Mouse (Mus musculus) hindbrain, embryonic 11.5 days (tissue): ENCODE data around the gene Txnip. TPM values are rescaled to one million over a fixed set of nuclear protein-coding genes. Genes with fewer than 3 reads are reported as not detected.
A peak's percentile ranks its signal among the peaks of the same experiment; 100 is the strongest.
"Not testable (repeated sequence)": the region's sequence is repeated elsewhere in the genome, so short reads cannot be mapped to it uniquely, and the experiment has no call there.

ENCODE experiments used
- ATAC-seq: fragments of 200-750 bp; cut with Nextera tagmentation; 2 replicates; pipeline ENCODE4 v1.8.0; 2017; ENCODE audit warnings: mild to moderate bottlenecking, moderate TSS enrichment, moderate library complexity; ENCODE audit not compliant: low FRiP score
- DNase-seq: peaks from one replicate; pipeline ENCODE4 v3.0.0-alpha.2; 2015; ENCODE audit warnings: low spot score
- H3K27ac ChIP-seq: fragments of 300-500 bp; sonication (generic); 2 replicates; pipeline ENCODE4 v1.5.1; 2014; ENCODE audit warnings: mild to moderate bottlenecking, low read depth, low read length
- H3K27me3 ChIP-seq: fragments of 300-500 bp; sonication (generic); 2 replicates; pipeline ENCODE4 v1.6.1; 2014; ENCODE audit warnings: mild to moderate bottlenecking, low read length, moderate library complexity, mixed read lengths; ENCODE audit not compliant: control insufficient read depth, insufficient read depth
- H3K36me3 ChIP-seq: fragments of 300-500 bp; sonication (generic); 2 replicates; pipeline ENCODE4 v1.6.1; 2014; ENCODE audit warnings: mild to moderate bottlenecking, low read length, moderate library complexity, mixed read lengths; ENCODE audit not compliant: control insufficient read depth, insufficient read depth
- H3K4me1 ChIP-seq: fragments of 300-500 bp; sonication (generic); replicated peaks from 2 replicates; pipeline ENCODE4 v1.6.1; 2014; ENCODE audit warnings: low read length, mixed read lengths; ENCODE audit not compliant: control insufficient read depth, insufficient read depth
- H3K4me2 ChIP-seq: fragments of 300-500 bp; sonication (generic); replicated peaks from 2 replicates; pipeline ENCODE4 v1.6.1; 2014; ENCODE audit warnings: mild to moderate bottlenecking, low read depth, low read length
- H3K4me3 ChIP-seq: fragments of 300-500 bp; sonication (generic); 2 replicates; pipeline ENCODE4 v1.5.1; 2014; ENCODE audit warnings: low read depth, low read length
- H3K9ac ChIP-seq: fragments of 300-500 bp; sonication (generic); 2 replicates; pipeline ENCODE4 v1.6.1; 2014; ENCODE audit warnings: low read depth, low read length
- H3K9me3 ChIP-seq: fragments of 300-500 bp; sonication (generic); 2 replicates; pipeline ENCODE4 v1.6.1; 2016; ENCODE audit warnings: low read length; ENCODE audit not compliant: control insufficient read depth
- WGBS: fragments of 180-500 bp; shearing (Covaris S2); extraction: QIAGEN DNeasy Blood & Tissue Kit; methylation state at CpG from one replicate; pipeline ENCODE4 v1.1.7; 2014; 5-methylcytosine and 5-hydroxymethylcytosine counted together
- polyA plus RNA-seq: library from polyadenylated mRNA; unstranded; fragments of >200 nt; fragmentation: Nextera tagmentation; extraction: Ambion mirVana; gene quantifications from 2 replicates; pipeline ENCODE4 v1.2.1, GENCODE M21; 2014

The Txnip gene
- polyA plus RNA-seq, result 48.9 and 53.4 TPM in 2 replicates

GRCm38 (mm10) chr3:96557694-96558093, at the start of gene Txnip:
Gene Txnip, plus strand, starts transcription at chr3:96557957.
- peak within 1 kb of the TSS; percentile 65 for H3K4me2 ChIP-seq
- H3K4me1 ChIP-seq, result no peaks in the 10 kb centered on the region; the same call in 1 of the 2 replicates
- H3K27me3 ChIP-seq, result no peaks in the 10 kb centered on the region
- WGBS, result under 1% methylated on average over 26 of the region's 26 CpGs
- H3K9ac ChIP-seq, result peak within 1 kb of the TSS; percentile 77
- peak; percentile 99 for ATAC-seq
- no peaks in the 10 kb centered on the region for H3K9me3 ChIP-seq
- H3K36me3 ChIP-seq, result no peaks in the 10 kb centered on the region
- peak within 1 kb of the TSS; percentile 45; the same call in 1 of the 2 replicates for H3K27ac ChIP-seq
- peak; percentile 99 for DNase-seq
- peak within 1 kb of the TSS; percentile 75 for H3K4me3 ChIP-seq

DNA sequence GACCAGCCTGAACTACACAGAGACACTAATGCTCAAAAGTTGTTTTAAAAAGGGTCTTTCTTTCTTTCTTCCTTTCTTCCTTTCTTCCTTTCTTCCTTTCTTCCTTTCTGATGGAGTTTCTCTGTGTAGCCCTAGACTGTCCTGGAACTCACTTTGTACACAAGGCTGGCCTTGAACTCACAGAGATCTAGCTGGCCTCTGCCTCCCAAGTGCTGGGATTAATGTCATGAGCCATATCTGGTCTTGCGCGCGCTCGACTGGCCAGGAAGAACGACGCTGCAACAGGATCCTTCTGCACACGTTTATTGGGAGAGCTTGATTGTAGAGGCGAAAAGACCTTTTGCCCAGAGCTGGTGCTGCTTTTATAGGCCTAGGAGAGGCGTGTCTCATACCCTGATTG, 49.8 kb upstream of the Txnip start:
- ATAC-seq, H3K9me3 ChIP-seq, H3K27ac ChIP-seq, H3K9ac ChIP-seq, H3K36me3 ChIP-seq, H3K4me1 ChIP-seq, DNase-seq, H3K4me3 ChIP-seq, H3K4me2 ChIP-seq, H3K27me3 ChIP-seq: not testable (repeated sequence)
- WGBS, result 91% methylated on average over 7 of the region's 9 CpGs

GRCm38 (mm10) chr3:96520171-96520570, 37.6 kb upstream of the Txnip start:
- WGBS, result 58% methylated on average over 5 of the region's 5 CpGs
- no peak overlapping the region for H3K27ac ChIP-seq
- ATAC-seq, result no peak

DNA sequence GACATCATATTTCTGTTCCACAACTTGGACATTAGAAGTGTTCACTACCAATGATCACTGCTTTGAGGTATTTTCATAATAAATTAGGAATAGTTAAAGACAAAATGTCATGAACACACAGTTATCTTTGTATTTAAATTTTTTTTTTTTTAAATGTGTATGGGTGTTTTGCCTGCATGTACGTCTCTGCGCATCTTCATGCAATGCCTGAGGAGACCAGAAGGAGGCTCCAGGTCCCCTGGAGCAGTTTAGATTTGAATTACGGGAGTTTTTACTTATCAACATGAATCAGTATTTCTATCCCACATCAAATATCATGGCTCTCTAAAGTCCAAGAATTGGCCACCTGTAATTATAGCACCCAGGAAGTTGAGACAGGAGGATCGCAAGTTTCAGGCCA, 35.6 kb upstream of the Txnip start:
- peaks cover 5% of the 10 kb centered on the region for H3K27me3 ChIP-seq
- DNase-seq (peak; percentile 45), ATAC-seq (no peak)
- WGBS, result 61% methylated on average over 4 of the region's 4 CpGs
- H3K4me2 ChIP-seq, result no peak overlapping the region
- no peak overlapping the region for H3K9ac ChIP-seq
- no peaks in the 10 kb centered on the region for H3K4me1 ChIP-seq
- H3K27ac ChIP-seq, result no peak overlapping the region
- H3K4me3 ChIP-seq, result no peak overlapping the region
- H3K36me3 ChIP-seq, result no peaks in the 10 kb centered on the region
- H3K9me3 ChIP-seq, result no peaks in the 10 kb centered on the region

More at GRCm38 (mm10) chr3:96520171-96520570, 37.6 kb upstream of the Txnip start:
- no peaks in the 10 kb centered on the region for H3K36me3 ChIP-seq
- no peaks in the 10 kb centered on the region for H3K27me3 ChIP-seq
- no peaks in the 10 kb centered on the region for H3K9me3 ChIP-seq
- no peaks in the 10 kb centered on the region for H3K4me1 ChIP-seq
- H3K4me3 ChIP-seq, result no peak overlapping the region
- no peak overlapping the region for H3K9ac ChIP-seq
- H3K4me2 ChIP-seq, result no peak overlapping the region
- no peak for DNase-seq

- 75% methylated on average over 12 of the region's 12 CpGs for whole genome bisulfite sequencing
- no peak for DNase-seq
- no peak overlapping the region for H3K9ac ChIP-seq
- peaks cover 11% of the 10 kb centered on the region for H3K27me3 ChIP-seq
- no peaks in the 10 kb centered on the region for H3K9me3 ChIP-seq
- no peak overlapping the region for H3K4me3 ChIP-seq
- H3K4me1 ChIP-seq, result no peaks in the 10 kb centered on the region
- ATAC-seq, result no peak
- no peak overlapping the region for H3K27ac ChIP-seq
- H3K36me3 ChIP-seq, result no peaks in the 10 kb centered on the region
- H3K4me2 ChIP-seq, result no peak overlapping the region
Measured at GRCm38 (mm10) chr3:96524028-96524810, 33.5 kb upstream of the Txnip start.

DNA sequence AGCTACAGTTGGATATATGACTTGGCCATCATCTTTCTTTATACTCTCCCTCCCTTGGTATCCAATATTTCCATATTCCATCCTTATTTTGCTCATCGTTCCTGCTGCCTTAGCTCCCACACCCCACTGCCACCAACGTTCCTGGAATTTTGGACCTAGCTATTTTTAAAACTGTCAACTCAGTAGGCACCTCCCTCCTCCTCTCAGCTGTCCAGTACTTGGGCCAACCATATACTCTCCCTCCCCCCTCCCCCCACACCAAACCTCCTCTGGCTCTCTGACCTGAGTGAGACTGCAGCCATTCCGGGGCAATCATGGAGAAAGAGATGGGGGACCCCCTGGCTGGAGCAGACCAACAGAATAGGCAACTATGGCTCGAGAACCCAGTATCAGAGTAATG, 32.8 kb upstream of the Txnip start, which contains the start of gene Hfe2:
TSS of gene Hfe2 (plus strand) at position 259 of the 400 bp plus-strand sequence.
- no peaks in the 10 kb centered on the region for H3K36me3 ChIP-seq
- DNase-seq (no peak), ATAC-seq (no peak)
- H3K4me1 ChIP-seq, result no peaks in the 10 kb centered on the region
- H3K27me3 ChIP-seq, result peaks cover 11% of the 10 kb centered on the region
- no peaks in the 10 kb centered on the region for H3K9me3 ChIP-seq
- no peak within 1 kb of the TSS for H3K9ac ChIP-seq
- no peak within 1 kb of the TSS for H3K27ac ChIP-seq
- H3K4me3 ChIP-seq, result no peak within 1 kb of the TSS
- 80% methylated on average over 4 of the region's 4 CpGs for WGBS
- no peak within 1 kb of the TSS for H3K4me2 ChIP-seq

DNA sequence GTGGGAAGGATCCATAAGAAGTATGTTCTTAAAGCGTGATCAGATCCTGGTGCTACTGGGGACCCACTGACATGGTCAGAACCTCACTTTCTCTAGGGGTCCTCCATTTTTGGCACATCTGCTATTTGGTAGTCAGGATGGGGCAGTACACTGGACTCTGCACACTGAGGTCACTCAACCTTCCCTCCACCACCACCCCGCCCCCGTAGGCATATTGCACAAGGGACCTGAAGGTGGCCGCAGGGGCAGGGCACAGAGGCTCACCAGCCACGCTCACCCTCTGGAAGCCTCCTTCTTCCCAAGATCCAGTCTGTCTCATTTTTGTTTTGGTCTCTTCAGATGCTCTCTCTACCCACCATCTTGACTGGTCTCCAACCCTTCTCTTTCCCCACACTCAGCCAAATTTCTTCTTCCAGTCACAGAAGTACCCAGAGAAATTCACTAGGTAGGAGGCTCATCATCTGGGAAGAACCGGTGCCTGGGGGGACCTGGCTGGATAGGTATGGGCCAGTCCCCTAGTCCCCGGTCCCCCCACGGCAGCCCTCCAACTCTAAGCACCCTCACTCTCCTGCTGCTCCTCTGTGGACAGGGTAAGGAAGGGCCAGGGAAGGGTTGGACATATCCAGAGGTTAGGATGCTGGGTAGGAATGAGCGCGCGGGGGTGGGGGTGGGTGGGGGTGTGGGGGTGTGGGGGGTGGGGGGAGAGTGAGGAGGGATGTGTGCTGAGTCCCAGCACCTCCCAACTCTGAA, 31.6 kb upstream of the Txnip start:
- no peak overlapping the region for H3K27ac ChIP-seq
- no peak overlapping the region for H3K4me2 ChIP-seq
- no peak overlapping the region for H3K4me3 ChIP-seq
- 78% methylated on average over 11 of the region's 11 CpGs for WGBS
- no peaks in the 10 kb centered on the region for H3K36me3 ChIP-seq
- 0 out of 2 replicates have a peak, but pooled peaks have one; percentile 45 for ATAC-seq
- no peak for DNase-seq
- H3K27me3 ChIP-seq, result peaks cover 11% of the 10 kb centered on the region
- no peaks in the 10 kb centered on the region for H3K4me1 ChIP-seq
- no peak overlapping the region for H3K9ac ChIP-seq
- H3K9me3 ChIP-seq, result no peaks in the 10 kb centered on the region

DNA sequence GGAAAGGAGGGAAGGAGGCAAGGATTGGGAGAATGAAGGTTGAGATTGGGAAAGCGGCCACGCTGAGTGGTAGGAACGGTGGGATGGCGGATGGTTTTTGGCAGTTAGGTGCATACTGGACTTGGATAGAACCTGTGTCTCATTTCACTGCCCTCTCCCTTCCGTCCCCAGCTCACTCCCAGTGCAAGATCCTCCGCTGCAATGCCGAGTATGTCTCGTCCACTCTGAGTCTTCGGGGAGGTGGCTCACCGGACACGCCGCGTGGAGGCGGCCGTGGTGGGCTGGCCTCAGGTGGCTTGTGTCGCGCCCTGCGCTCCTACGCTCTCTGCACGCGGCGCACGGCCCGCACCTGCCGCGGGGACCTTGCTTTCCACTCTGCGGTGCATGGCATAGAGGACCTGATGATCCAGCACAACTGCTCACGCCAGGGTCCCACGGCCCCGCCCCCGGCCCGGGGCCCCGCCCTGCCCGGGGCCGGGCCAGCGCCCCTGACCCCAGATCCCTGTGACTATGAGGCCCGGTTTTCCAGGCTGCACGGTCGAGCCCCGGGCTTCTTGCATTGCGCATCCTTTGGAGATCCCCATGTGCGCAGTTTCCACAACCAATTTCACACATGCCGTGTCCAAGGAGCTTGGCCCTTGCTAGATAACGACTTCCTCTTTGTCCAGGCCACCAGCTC, 30.8 kb upstream of the Txnip start:
- peaks cover 11% of the 10 kb centered on the region for H3K27me3 ChIP-seq
- peak; percentile 48 for DNase-seq
- 8% methylated on average over 34 of the region's 44 CpGs for WGBS
- H3K9me3 ChIP-seq, result no peaks in the 10 kb centered on the region
- ATAC-seq, result peak; percentile 69; the same call in 1 of the 2 replicates
- no peaks in the 10 kb centered on the region for H3K4me1 ChIP-seq
- peak overlapping the region; percentile 92 for H3K4me2 ChIP-seq
- H3K36me3 ChIP-seq, result no peaks in the 10 kb centered on the region
- no peak overlapping the region for H3K27ac ChIP-seq
- H3K9ac ChIP-seq, result peak overlapping the region; percentile 12
- peak overlapping the region; percentile 40 for H3K4me3 ChIP-seq
